Mouse (Mus musculus) embryonic facial prominence, embryonic 10.5 days (tissue): ENCODE results near the gene Twsg1. TPM values are rescaled to one million over a fixed set of nuclear protein-coding genes. Genes with fewer than 3 reads are reported as not detected.

Source experiments
- DNase-seq: peaks from one replicate; pipeline ENCODE4 v3.0.0-alpha.2; 2017; ENCODE audit warnings: low spot score
- H3K27ac ChIP-seq: fragments of 300-500 bp; sonication (generic); replicated peaks from 2 replicates; pipeline ENCODE4 v1.5.1; 2016; ENCODE audit warnings: mild to moderate bottlenecking
- H3K27me3 ChIP-seq: fragments of 300-500 bp; sonication (generic); replicated peaks from 2 replicates; pipeline ENCODE4 v1.6.1; 2016; ENCODE audit warnings: low read depth, mild to moderate bottlenecking; ENCODE audit not compliant: poor library complexity, severe bottlenecking
- H3K36me3 ChIP-seq: fragments of 300-500 bp; sonication (generic); replicated peaks from 2 replicates; pipeline ENCODE4 v1.6.1; 2016; ENCODE audit warnings: mild to moderate bottlenecking, moderate library complexity
- H3K4me1 ChIP-seq: fragments of 300-500 bp; sonication (generic); 2 replicates; pipeline ENCODE4 v1.6.1; 2016
- H3K4me3 ChIP-seq: fragments of 300-500 bp; sonication (generic); 2 replicates; pipeline ENCODE4 v1.5.1; 2016; ENCODE audit warnings: mild to moderate bottlenecking, moderate library complexity
- H3K9me3 ChIP-seq: fragments of 300-500 bp; sonication (generic); 2 replicates; pipeline ENCODE4 v1.6.1; 2016; ENCODE audit warnings: mild to moderate bottlenecking
- WGBS: fragments of 180-500 bp; shearing (Covaris S2); methylation state at CpG from one replicate; pipeline ENCODE4 v1.1.7; 2016; 5-methylcytosine and 5-hydroxymethylcytosine counted together
- polyA plus RNA-seq: library from polyadenylated mRNA; unstranded; fragments of >200 nt; fragmentation: Nextera tagmentation; extraction: Ambion mirVana; gene quantifications from 2 replicates; pipeline ENCODE4 v1.2.1, GENCODE M21; 2016

Twsg1 gene
- polyA plus RNA-seq, 1 experiment from 2014 or later: 90.7 TPM

DNA sequence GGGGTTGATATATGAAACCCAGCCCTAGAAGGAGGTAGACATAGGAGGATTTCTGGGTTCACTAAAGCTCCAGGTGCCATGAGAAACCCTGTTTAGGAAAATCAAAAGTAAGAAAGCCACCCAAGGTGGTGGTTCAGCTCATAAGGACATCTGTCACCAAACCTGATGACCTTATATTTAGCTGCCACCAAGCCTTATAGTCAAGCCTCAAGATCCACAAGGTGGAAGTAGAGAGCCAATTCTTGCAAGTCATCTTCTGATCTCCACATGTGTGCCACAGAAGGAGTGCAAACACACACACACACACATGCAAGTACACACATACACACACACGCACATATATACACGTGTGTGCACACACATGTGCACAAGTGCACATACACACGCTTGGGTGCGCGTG, 1.1 kb upstream of the Twsg1 start:
- Histone ChIP-seq H3K27ac (no peak overlapping the region), H3K4me3 (no peak overlapping the region), H3K4me1 (peaks cover 13% of the 10 kb centered on the region), H3K36me3 (peaks cover 23% of the 10 kb centered on the region), H3K9me3 (no peaks in the 10 kb centered on the region), H3K27me3 (no peaks in the 10 kb centered on the region)
- no peak for DNase-seq
- WGBS: 88% methylated on average over 5 of the region's 5 CpGs

DNA sequence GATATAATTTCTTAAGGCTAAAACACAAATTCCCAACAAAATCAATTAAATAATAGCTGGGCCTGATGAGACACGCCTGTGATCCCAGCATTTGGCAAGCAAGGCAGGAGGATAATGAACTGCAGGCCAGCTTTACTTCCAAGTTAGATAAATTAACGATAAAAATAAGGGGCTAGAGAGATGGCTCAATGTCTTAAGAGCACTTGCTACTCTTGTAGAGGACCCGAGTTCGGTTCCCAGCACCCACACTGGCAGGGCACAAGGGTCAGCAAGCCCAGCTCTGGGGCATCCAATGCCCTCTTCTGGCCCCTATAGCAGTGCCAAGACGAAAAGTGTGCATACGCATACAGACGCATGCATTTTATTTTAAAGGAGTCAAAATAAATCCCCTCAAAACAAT, 843 bp downstream of the Twsg1 start:
- no peak for DNase-seq
- peak overlapping the region; percentile 97 for H3K4me3 ChIP-seq
- 40% methylated on average over 7 of the region's 7 CpGs for WGBS
- peaks cover 13% of the 10 kb centered on the region for H3K4me1 ChIP-seq
- peaks cover 42% of the 10 kb centered on the region for H3K36me3 ChIP-seq
- H3K9me3 ChIP-seq: no peaks in the 10 kb centered on the region
- H3K27ac ChIP-seq: peak overlapping the region; percentile 96
- no peaks in the 10 kb centered on the region for H3K27me3 ChIP-seq

DNA sequence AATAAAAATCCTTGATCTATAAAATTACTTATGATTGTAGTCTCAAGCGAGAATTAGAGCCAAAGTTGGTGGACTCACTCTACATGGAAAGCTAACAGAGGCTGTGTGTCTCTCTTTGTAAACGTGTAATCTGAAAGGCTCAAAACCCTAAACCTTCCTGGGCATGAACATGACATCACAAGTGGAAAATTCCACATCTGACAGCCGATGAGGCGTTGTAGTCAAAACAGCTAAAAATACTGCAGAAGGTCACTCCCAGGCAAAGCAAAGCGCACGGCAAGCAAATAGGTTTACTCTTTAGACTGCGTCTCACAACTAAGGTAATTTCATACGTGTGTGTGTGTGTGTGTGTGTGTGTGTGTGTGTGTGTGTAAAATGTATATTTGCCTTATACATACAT, 3.7 kb downstream of the Twsg1 start:
- no peak overlapping the region for H3K27ac ChIP-seq
- peaks cover 13% of the 10 kb centered on the region for H3K4me1 ChIP-seq
- H3K27me3 ChIP-seq: no peaks in the 10 kb centered on the region
- H3K4me3 ChIP-seq: no peak overlapping the region
- peaks cover 62% of the 10 kb centered on the region for H3K36me3 ChIP-seq
- no peaks in the 10 kb centered on the region for H3K9me3 ChIP-seq
- DNase-seq: no peak
- WGBS: 93% methylated on average over 8 of the region's 8 CpGs

- Histone ChIP-seq H3K4me1 (peaks cover 8% of the 10 kb centered on the region), H3K27me3 (no peaks in the 10 kb centered on the region), H3K9me3 (no peaks in the 10 kb centered on the region), H3K36me3 (peaks cover 62% of the 10 kb centered on the region), H3K4me3 (no peak overlapping the region), H3K27ac (no peak overlapping the region)
- no peak for DNase-seq
- 94% methylated on average over 2 of the region's 2 CpGs for WGBS
Measured at GRCm38 (mm10) chr17:65945420-65945819, 5.6 kb downstream of the Twsg1 start.

DNA sequence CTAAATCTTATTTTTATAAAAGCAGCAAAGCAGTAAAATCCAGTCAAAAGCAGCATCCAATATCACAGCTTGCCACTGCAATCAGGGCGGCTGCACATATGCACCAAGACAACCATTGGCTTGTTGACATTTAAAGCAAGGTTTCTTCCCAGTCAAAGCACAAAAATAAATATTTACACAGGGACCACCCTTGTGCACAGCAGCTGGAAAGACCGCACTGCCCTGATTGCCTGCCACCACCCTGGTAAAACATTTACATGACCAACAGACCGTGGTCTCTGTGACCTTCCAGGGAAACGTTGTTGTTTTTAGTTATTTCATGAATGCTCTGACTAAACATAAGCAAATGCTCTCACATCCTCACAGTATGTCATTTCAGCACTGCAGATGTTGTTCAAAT, 8.6 kb downstream of the Twsg1 start:
- no peak overlapping the region for H3K27ac ChIP-seq
- H3K36me3 ChIP-seq: peaks cover 62% of the 10 kb centered on the region
- 75% methylated on average over 4 of the region's 4 CpGs for WGBS
- H3K4me3 ChIP-seq: no peak overlapping the region
- no peak for DNase-seq
- no peaks in the 10 kb centered on the region for H3K27me3 ChIP-seq
- no peaks in the 10 kb centered on the region for H3K9me3 ChIP-seq
- no peaks in the 10 kb centered on the region for H3K4me1 ChIP-seq

- no peak for DNase-seq
- no peaks in the 10 kb centered on the region for H3K4me1 ChIP-seq
- no peak overlapping the region; the same call in 1 of the 2 replicates for H3K27ac ChIP-seq
- H3K9me3 ChIP-seq: no peaks in the 10 kb centered on the region
- H3K4me3 ChIP-seq: no peak overlapping the region
- H3K27me3 ChIP-seq: no peaks in the 10 kb centered on the region
- WGBS: 89% methylated on average over 6 of the region's 6 CpGs
- H3K36me3 ChIP-seq: peaks cover 62% of the 10 kb centered on the region
Measured at GRCm38 (mm10) chr17:65941275-65941674, 9.8 kb downstream of the Twsg1 start.

- H3K27me3 ChIP-seq: no peaks in the 10 kb centered on the region
- H3K4me1 ChIP-seq: no peaks in the 10 kb centered on the region
- no peak for DNase-seq
- no peak overlapping the region for H3K4me3 ChIP-seq
- H3K9me3 ChIP-seq: no peaks in the 10 kb centered on the region
- peaks cover 62% of the 10 kb centered on the region for H3K36me3 ChIP-seq
- no peak overlapping the region for H3K27ac ChIP-seq
- WGBS: 81% methylated on average over 12 of the region's 12 CpGs
Measured at GRCm38 (mm10) chr17:65940221-65940620, 10.8 kb downstream of the Twsg1 start.

DNA sequence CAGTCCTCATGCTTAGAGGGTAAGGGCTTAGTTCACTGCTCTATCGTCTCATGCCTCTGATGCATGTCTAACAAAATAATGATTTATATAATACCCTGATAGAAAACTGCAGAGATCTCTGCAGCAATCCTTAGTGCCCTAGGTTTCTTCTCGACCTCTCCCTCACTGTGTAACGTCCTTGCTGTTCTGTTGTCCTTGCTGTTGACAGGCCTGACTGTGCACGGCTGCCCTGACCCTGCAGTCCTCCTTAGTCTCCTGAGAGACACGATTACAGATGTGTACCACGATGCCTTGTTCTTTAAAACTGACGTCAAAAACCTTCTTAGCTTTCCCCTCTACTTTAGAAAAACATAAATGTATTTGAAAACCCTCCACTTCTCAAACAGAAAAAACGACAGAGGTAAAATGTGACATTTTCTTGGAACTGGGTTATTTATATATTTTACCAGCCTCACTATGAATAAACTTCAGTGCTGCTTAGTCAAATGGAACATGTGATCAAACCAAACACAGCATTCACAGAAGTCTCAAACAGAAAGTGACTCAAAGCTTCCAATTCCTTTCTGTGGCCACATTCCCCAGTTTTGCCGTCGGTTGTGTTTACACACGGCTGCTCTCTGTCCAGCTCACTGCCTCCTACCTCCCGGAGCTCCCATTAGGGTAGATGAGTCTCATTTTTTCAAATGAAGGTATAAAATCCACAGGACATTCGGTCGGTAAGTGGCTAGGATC, 11.4 kb downstream of the Twsg1 start:
- Histone ChIP-seq H3K4me3 (no peak overlapping the region), H3K9me3 (no peaks in the 10 kb centered on the region), H3K4me1 (no peaks in the 10 kb centered on the region), H3K27me3 (no peaks in the 10 kb centered on the region), H3K27ac (no peak overlapping the region), H3K36me3 (peaks cover 65% of the 10 kb centered on the region)
- DNase-seq: no peak
- 81% methylated on average over 14 of the region's 14 CpGs for WGBS

DNA sequence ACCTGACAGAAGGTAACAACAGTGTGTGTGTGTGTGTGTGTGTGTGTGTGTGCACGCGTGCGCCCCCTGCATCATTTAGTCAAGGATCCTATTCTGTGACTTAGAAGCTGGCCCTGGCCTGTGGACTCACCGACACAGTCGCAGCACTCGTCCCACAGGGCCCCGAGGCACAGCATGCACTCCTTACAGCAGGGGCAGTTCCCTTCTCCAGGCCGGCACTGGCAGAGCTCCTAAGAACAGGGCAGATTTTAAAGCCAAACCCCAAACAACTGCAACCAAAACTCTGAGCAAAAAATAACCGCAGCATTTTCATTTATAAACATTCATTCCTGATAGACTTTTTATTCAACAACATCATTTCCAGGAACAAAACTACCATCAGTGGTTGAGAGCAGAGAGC, 13.4 kb downstream of the Twsg1 start:
- DNase-seq: no peak
- peaks cover 66% of the 10 kb centered on the region for H3K36me3 ChIP-seq
- H3K4me1 ChIP-seq: no peaks in the 10 kb centered on the region
- H3K4me3 ChIP-seq: no peak overlapping the region
- H3K27ac ChIP-seq: no peak overlapping the region
- H3K27me3 ChIP-seq: no peaks in the 10 kb centered on the region
- H3K9me3 ChIP-seq: no peaks in the 10 kb centered on the region
- WGBS: 90% methylated on average over 9 of the region's 9 CpGs

DNA sequence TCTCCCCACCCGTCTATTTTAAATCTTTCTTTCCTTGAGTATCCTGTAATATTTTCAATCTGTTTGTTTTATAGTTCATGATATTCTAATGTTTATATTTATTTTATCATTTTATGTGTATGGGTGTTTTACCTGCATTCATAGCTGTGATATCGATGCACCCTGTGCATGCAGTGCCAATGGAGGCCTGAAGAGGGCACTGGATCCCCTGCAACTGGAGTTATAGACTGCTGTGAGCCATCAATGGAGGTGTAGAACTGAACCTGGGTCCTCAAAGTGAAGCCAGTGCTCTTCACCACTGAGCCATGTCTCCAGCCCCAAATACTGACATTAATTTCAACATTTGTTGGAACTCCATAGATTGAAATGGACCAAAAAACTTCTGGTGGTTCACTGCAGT, 17.3 kb downstream of the Twsg1 start:
- WGBS: 93% methylated on average over 2 of the region's 2 CpGs
- no peaks in the 10 kb centered on the region for H3K27me3 ChIP-seq
- H3K27ac ChIP-seq: no peak overlapping the region
- no peak for DNase-seq
- no peaks in the 10 kb centered on the region for H3K9me3 ChIP-seq
- H3K4me1 ChIP-seq: peaks cover 20% of the 10 kb centered on the region
- H3K4me3 ChIP-seq: no peak overlapping the region
- H3K36me3 ChIP-seq: peaks cover 74% of the 10 kb centered on the region

DNA sequence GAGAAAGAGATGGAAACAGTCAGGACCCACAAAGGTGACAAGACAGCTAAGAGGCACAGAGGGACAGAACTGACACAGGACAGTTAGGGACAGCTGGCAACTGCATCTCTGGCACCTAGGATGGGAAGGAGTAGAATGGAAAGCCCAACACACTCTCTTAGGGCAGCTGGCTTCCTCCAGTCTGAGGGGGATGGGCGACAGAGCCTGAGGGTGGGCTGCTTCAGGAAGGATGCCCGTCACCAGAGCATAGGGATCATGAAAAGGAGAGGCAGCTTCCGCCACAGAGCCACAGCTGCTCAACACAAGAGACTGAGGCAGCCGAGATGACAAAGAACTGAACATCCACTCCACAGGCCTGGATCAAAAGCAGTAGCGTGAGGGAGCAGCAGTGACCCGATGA, 19.5 kb downstream of the Twsg1 start:
- no peaks in the 10 kb centered on the region for H3K27me3 ChIP-seq
- H3K4me3 ChIP-seq: no peak overlapping the region
- no peaks in the 10 kb centered on the region for H3K9me3 ChIP-seq
- H3K4me1 ChIP-seq: peaks cover 20% of the 10 kb centered on the region
- H3K27ac ChIP-seq: peak overlapping the region; percentile 62
- peaks cover 80% of the 10 kb centered on the region for H3K36me3 ChIP-seq
- WGBS: 36% methylated on average over 6 of the region's 6 CpGs
- DNase-seq: peak; percentile 49

- WGBS: 76% methylated on average over 6 of the region's 6 CpGs
- no peak overlapping the region for H3K27ac ChIP-seq
- H3K4me1 ChIP-seq: peaks cover 20% of the 10 kb centered on the region
- H3K9me3 ChIP-seq: no peaks in the 10 kb centered on the region
- peaks cover 80% of the 10 kb centered on the region for H3K36me3 ChIP-seq
- no peaks in the 10 kb centered on the region for H3K27me3 ChIP-seq
- no peak overlapping the region for H3K4me3 ChIP-seq
- DNase-seq: no peak
Measured at GRCm38 (mm10) chr17:65930960-65931359, 20.1 kb downstream of the Twsg1 start.

- no peak for DNase-seq
- Histone ChIP-seq H3K36me3 (peaks cover 80% of the 10 kb centered on the region), H3K4me3 (no peak overlapping the region), H3K27me3 (no peaks in the 10 kb centered on the region), H3K9me3 (no peaks in the 10 kb centered on the region), H3K4me1 (peaks cover 20% of the 10 kb centered on the region), H3K27ac (no peak overlapping the region)
- 83% methylated on average over 7 of the region's 7 CpGs for WGBS
Measured at GRCm38 (mm10) chr17:65930158-65930826, 20.7 kb downstream of the Twsg1 start.
